Mouse (Mus musculus): ENCODE data around the gene Fopnl. TPM values are rescaled to one million over a fixed set of nuclear protein-coding genes. Genes with fewer than 3 reads are reported as not detected.

Fopnl gene
- polyA plus RNA-seq, 1 experiment from 2014 or later: 205 TPM

DNA sequence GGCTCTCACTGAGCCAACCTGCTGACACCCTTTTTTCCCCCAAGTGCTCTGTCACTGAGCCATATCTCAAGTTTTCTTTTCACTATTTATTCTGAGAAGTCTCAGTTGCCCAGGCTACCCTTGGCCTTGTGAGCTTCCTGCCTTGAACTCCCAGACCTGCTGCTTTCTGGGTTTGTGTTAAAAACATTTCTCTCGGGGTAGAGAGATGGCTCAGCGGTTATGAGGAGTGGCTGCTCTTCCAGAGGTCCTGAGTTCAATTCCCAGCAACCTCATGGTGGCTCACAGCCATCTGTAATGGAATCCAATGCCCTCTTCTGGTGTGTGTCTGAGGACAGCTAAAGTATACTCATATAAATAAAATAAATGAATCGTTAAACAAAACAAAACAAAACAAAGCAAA lies 35.0 kb upstream of the Fopnl start:
- no peak overlapping the region for H3K9ac ChIP-seq
- H3K4me2 ChIP-seq: no peak overlapping the region
- no peaks in the 10 kb centered on the region for H3K27me3 ChIP-seq
- no peaks in the 10 kb centered on the region for H3K9me3 ChIP-seq (replicated peaks)
- no peaks in the 10 kb centered on the region for H3K36me3 ChIP-seq (ENCODE audit: poor library complexity, severe bottlenecking)
- WGBS: 75% methylated on average over 3 of the region's 3 CpGs
- H3K27ac ChIP-seq: no peak overlapping the region
- H3K4me1 ChIP-seq: no peaks in the 10 kb centered on the region
- no peak overlapping the region for H3K4me3 ChIP-seq
- ATAC-seq: no peak

DNA sequence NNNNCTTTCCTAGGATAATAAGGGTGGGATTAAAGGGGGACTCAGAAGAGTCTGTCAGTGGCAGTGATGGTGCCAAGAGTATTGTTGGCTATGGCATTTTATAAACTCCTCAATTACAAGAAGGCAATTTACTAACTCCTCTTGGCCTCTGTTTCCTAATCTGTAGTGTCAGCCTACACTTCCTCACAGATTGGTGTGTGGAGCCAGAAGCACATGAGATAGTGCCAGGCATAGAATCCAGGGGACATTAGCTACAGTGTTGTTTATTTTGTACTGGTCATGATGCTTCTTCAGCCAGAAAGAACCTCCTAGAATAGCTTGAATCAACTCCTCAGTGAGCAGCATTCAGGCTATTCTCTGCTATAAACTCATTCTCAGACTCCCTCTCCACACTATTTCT lies 34.4 kb upstream of the Fopnl start:
- H3K27ac ChIP-seq: no peak overlapping the region
- H3K9me3 ChIP-seq (replicated peaks): no peaks in the 10 kb centered on the region
- H3K4me2 ChIP-seq: no peak overlapping the region
- H3K4me1 ChIP-seq: no peaks in the 10 kb centered on the region
- ATAC-seq: no peak
- H3K4me3 ChIP-seq: no peak overlapping the region
- H3K27me3 ChIP-seq: no peaks in the 10 kb centered on the region
- no peak overlapping the region for H3K9ac ChIP-seq
- H3K36me3 ChIP-seq (ENCODE audit: poor library complexity, severe bottlenecking): no peaks in the 10 kb centered on the region

DNA sequence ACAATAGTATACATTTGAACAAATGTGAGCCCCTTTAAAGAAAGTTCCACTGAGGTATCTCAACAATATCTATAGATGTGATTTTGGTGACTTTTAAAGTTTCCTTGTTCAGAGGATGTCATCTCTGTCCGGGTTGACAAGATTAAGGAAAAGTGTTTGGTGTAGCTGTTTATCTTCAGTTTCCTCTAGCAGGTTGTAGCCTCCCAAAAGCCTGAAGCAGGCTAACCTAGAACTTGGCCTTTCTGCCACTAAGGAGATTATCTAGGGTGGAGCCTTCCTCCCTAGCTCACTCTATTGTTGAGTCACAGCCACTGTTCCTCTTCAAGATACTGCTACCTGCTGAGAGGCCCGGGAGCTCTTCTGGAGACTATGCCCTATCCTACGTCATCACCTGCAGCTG lies 27.8 kb upstream of the Fopnl start:
- no peaks in the 10 kb centered on the region for H3K9me3 ChIP-seq (replicated peaks)

DNA sequence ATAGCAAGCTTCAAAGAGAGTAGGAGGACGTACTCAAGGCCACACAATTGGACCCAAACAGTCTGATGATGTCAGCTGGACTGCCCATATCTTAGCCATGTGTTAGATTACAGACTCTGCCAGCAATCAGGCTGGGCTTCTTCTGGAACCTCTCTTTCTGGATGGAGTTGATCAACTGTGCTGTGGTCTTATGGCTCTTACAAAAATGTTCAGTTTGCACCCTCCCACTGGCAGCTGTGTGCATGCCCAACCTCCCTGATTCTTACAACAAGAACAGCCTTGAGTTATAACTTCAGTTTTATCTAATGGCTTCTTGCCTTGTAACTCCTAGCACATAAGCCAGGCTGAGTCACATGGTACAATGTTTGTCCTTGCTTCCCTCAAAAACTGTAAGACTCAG lies 11.0 kb upstream of the Fopnl start:
- Histone ChIP-seq H3K27ac (no peak overlapping the region), H3K9ac (no peak overlapping the region), H3K36me3 (ENCODE audit: poor library complexity, severe bottlenecking) (no peaks in the 10 kb centered on the region), H3K4me2 (no peak overlapping the region), H3K9me3 (replicated peaks) (no peaks in the 10 kb centered on the region), H3K4me3 (no peak overlapping the region), H3K27me3 (no peaks in the 10 kb centered on the region), H3K4me1 (no peaks in the 10 kb centered on the region)
- no peak for ATAC-seq
- WGBS: 77% methylated on average over 1 of the region's 1 CpGs

More for the DNA sequence above, 27.8 kb upstream of the Fopnl start:
- H3K4me3 ChIP-seq: no peak overlapping the region
- H3K4me2 ChIP-seq: no peak overlapping the region
- H3K36me3 ChIP-seq (ENCODE audit: poor library complexity, severe bottlenecking): no peaks in the 10 kb centered on the region
- H3K27me3 ChIP-seq: no peaks in the 10 kb centered on the region
- no peak overlapping the region for H3K27ac ChIP-seq
- 61% methylated on average over 3 of the region's 3 CpGs for WGBS
- no peak overlapping the region for H3K9ac ChIP-seq
- ATAC-seq: no peak
- H3K4me1 ChIP-seq: no peaks in the 10 kb centered on the region

DNA sequence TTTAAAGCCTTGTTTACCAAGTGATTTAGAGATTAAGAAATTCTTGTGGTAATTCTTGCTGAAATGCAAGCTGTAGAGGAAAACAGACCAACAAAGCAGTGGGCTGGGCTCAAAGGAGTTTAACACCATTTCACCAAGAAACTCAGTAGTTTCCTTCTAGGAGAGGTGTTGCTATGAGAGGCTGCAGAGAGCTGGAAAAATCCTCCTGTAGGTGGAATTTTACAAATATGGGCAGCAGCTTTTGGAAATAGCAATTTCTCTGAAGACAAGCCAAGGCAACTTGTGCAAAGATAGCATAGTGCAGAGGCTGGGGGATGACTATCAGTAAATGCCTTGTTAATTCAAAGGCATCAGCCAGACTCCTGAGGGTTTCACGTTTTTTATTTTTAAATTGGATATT lies 3.3 kb upstream of the Fopnl start:
- Histone ChIP-seq H3K9me3 (replicated peaks) (no peaks in the 10 kb centered on the region), H3K4me1 (peaks cover 10% of the 10 kb centered on the region), H3K4me3 (no peak overlapping the region), H3K27ac (no peak overlapping the region), H3K4me2 (no peak overlapping the region), H3K36me3 (ENCODE audit: poor library complexity, severe bottlenecking) (no peaks in the 10 kb centered on the region), H3K9ac (no peak overlapping the region), H3K27me3 (peaks cover 4% of the 10 kb centered on the region)
- WGBS: 69% methylated on average over 1 of the region's 1 CpGs
- ATAC-seq: no peak

DNA sequence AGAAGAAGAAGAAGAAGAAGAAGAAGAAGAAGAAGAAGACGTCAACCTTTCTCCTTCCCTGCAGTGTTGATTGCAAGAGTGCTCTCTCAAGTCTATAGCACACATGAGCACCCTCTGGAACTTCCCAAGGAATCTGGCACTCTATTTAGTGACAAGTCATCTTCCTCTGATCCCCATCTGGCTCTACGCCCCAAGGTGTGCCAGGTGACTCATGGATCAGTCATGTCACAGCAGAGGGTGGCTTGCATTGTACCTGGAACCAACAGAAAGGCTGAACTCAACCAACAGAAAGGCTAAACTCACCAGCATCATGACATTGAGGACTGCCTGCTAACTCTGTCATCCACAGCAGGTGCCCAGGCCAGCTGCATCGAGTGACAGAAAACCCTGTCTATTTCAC lies 2.5 kb upstream of the Fopnl start:
- Histone ChIP-seq H3K4me1 (peaks cover 13% of the 10 kb centered on the region), H3K27me3 (peaks cover 4% of the 10 kb centered on the region), H3K4me3 (no peak overlapping the region), H3K36me3 (ENCODE audit: poor library complexity, severe bottlenecking) (no peaks in the 10 kb centered on the region), H3K4me2 (no peak overlapping the region), H3K9ac (no peak overlapping the region), H3K27ac (no peak overlapping the region), H3K9me3 (replicated peaks) (no peaks in the 10 kb centered on the region)
- ATAC-seq: no peak
- 87% methylated on average over 3 of the region's 3 CpGs for WGBS

DNA sequence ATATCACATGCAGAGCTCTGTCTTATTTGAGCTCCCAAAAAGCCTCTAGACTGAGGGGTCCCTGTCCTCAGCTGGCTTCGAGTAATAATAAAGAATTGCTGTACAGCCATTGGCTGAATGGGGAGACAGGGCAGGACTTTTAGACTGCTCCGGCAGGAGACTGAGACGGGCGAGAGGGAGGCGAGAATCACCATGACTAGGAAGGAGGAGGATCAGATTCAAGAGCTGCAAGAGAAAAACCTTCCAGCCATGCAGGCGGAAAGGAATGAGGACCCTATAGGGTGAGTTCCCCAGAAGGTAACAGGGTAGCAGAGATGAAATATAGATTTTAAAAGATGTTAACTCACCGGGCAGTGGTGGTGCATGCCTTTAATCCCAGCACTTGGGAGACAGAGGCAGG lies 4.3 kb downstream of the Fopnl start:
- 94% methylated on average over 7 of the region's 7 CpGs for WGBS

DNA sequence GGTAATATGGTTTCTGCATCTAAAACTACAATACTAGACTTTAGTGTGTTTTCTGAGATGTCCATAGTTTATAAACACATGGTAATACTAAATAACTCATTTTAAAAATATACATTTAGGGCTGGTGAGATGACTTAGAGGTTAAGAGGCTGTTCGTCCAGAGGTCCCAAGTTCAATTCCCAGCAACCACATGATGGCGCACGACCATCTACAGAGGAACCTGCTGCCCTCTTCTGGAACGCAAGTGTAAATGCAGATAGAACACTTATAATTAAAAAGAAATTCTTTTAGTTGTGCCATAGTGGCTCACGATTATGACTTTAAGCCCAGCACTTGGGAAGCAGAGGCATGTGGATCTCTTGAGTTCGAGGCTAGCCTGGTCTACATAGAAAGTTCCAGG lies 5.8 kb downstream of the Fopnl start:
- no peaks in the 10 kb centered on the region for H3K9me3 ChIP-seq (replicated peaks)
- WGBS: 49% methylated on average over 6 of the region's 6 CpGs
- H3K4me1 ChIP-seq: peaks cover 15% of the 10 kb centered on the region
- H3K9ac ChIP-seq: no peak overlapping the region
- H3K27ac ChIP-seq: no peak overlapping the region
- H3K27me3 ChIP-seq: no peaks in the 10 kb centered on the region
- ATAC-seq: no peak
- H3K4me3 ChIP-seq: no peak overlapping the region
- peaks cover 66% of the 10 kb centered on the region for H3K36me3 ChIP-seq (ENCODE audit: poor library complexity, severe bottlenecking)
- no peak overlapping the region for H3K4me2 ChIP-seq

More for the DNA sequence above, 4.3 kb downstream of the Fopnl start:
- Histone ChIP-seq H3K9ac (no peak overlapping the region), H3K27me3 (no peaks in the 10 kb centered on the region), H3K4me1 (peaks cover 16% of the 10 kb centered on the region), H3K27ac (no peak overlapping the region), H3K4me2 (no peak overlapping the region), H3K36me3 (ENCODE audit: poor library complexity, severe bottlenecking) (peaks cover 53% of the 10 kb centered on the region), H3K9me3 (replicated peaks) (no peaks in the 10 kb centered on the region), H3K4me3 (no peak overlapping the region)
- ATAC-seq: no peak

DNA sequence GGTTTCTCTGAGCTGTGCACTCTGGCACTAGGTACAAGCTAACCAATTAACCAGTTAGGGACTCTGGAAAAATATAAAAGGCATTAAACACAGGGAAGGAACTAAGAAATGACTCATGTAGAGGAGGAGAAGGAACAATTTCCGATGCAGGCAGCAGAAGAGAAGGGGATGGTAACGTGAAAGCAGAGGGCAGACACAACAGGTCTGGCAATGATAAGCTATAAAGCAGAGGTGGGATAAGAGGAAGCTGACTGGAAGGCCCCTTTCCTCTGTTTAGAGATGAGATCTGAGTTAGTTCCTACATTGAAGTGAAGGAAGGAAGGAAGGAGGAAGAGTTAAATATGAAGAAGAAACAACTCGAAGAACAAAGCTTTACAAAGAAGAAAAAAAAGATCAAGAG lies 7.4 kb downstream of the Fopnl start:
- Histone ChIP-seq H3K36me3 (ENCODE audit: poor library complexity, severe bottlenecking) (peaks cover 73% of the 10 kb centered on the region), H3K9ac (no peak overlapping the region), H3K4me3 (no peak overlapping the region), H3K9me3 (replicated peaks) (no peaks in the 10 kb centered on the region), H3K27me3 (no peaks in the 10 kb centered on the region), H3K27ac (no peak overlapping the region), H3K4me2 (no peak overlapping the region), H3K4me1 (peaks cover 4% of the 10 kb centered on the region)
- no peak for ATAC-seq
- WGBS: 84% methylated on average over 3 of the region's 3 CpGs

DNA sequence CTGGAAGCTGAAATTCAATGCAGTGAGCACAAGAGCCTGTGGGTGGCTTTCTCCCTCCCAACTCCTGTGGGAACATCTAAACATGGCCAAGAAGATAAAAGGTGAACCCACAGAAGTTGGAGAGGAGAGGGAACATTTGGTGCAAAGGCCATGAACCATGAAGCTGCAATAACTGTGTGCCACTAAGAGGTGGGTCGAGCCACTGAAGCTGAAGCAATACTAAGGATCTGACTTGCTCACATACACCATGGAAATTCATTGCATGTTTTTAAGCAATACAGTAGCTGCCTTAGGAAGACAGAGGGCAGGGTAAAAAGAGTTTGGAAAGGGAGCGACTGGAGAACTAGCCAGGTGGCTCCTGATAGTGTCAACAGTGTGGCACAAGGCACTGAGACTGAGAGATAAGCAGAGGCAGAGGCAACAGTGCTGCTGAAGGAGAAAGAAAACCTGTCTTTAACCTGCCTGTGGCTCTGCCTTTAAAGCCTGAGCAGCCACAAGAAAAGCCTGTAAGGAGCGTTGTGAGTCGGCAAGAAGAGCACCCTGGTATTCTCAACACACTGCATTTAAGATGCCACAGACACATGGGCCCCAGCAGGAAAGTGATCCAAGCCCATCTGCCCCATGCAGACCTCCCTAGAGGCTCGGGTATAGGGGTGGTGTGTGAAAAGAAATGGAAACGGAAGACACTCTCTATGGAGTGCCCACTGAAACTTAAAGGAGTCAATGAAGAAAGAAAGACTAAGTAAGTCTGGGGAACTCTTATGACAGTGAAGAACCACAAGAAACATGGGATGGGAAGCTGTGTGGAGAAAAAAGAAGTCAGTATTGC lies 8.7 kb downstream of the Fopnl start:
- H3K4me3 ChIP-seq: no peak overlapping the region
- ATAC-seq: no peak
- no peak overlapping the region for H3K9ac ChIP-seq
- H3K36me3 ChIP-seq (ENCODE audit: poor library complexity, severe bottlenecking): peaks cover 80% of the 10 kb centered on the region
- WGBS: 90% methylated on average over 6 of the region's 6 CpGs
- no peaks in the 10 kb centered on the region for H3K9me3 ChIP-seq (replicated peaks)
- no peaks in the 10 kb centered on the region for H3K27me3 ChIP-seq
- no peaks in the 10 kb centered on the region for H3K4me1 ChIP-seq
- no peak overlapping the region for H3K27ac ChIP-seq
- H3K4me2 ChIP-seq: no peak overlapping the region

DNA sequence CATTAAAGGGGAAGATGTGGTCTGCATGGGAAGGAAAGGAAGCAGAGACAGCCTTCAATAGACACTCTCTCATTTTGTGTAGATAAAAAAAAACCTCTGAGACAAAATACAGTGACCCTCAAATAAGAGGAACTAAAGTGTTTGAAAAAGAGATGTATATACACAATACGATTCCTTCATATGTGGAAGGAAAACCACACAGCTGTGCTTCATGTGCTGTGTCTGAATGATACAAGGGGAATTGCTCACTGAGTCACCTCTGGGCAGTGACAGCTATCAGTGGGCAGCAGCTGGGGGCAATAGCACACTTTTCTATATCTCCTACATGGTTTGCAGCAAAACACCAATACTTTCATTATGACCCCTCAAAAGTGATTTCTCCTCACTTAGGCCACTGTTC lies 9.8 kb downstream of the Fopnl start:
- no peaks in the 10 kb centered on the region for H3K9me3 ChIP-seq (replicated peaks)
- no peak overlapping the region for H3K4me3 ChIP-seq
- H3K4me2 ChIP-seq: no peak overlapping the region
- H3K27me3 ChIP-seq: no peaks in the 10 kb centered on the region
- H3K36me3 ChIP-seq (ENCODE audit: poor library complexity, severe bottlenecking): peaks cover 78% of the 10 kb centered on the region
- H3K9ac ChIP-seq: no peak overlapping the region
- no peaks in the 10 kb centered on the region for H3K4me1 ChIP-seq
- WGBS: 100% methylated on average over 1 of the region's 1 CpGs
- no peak for ATAC-seq
- H3K27ac ChIP-seq: no peak overlapping the region

DNA sequence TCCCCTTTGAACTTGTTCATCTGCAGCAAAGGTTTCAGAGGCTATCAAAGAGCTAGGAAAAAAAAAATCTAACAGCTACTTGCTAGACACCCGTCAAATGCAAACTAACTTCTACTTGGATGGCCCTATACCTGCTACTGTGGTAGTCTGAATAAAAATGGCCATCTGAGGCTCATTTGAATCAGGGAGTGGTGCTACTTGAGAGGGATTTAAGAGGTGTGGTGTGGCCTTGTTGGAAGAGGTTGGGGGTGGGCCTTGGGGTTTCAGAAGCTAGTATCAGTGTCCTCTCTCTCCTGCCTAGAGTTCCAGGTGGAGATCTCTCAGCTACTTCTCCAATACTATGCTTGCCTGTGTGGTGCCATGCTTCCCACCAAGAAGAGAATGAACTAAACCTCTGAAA lies 10.8 kb downstream of the Fopnl start:
- Histone ChIP-seq H3K36me3 (ENCODE audit: poor library complexity, severe bottlenecking) (peaks cover 78% of the 10 kb centered on the region), H3K4me2 (no peak overlapping the region), H3K9me3 (replicated peaks) (no peaks in the 10 kb centered on the region), H3K4me3 (no peak overlapping the region), H3K4me1 (no peaks in the 10 kb centered on the region), H3K9ac (no peak overlapping the region), H3K27me3 (no peaks in the 10 kb centered on the region), H3K27ac (no peak overlapping the region)
- 96% methylated on average over 1 of the region's 1 CpGs for WGBS
- ATAC-seq: no peak

DNA sequence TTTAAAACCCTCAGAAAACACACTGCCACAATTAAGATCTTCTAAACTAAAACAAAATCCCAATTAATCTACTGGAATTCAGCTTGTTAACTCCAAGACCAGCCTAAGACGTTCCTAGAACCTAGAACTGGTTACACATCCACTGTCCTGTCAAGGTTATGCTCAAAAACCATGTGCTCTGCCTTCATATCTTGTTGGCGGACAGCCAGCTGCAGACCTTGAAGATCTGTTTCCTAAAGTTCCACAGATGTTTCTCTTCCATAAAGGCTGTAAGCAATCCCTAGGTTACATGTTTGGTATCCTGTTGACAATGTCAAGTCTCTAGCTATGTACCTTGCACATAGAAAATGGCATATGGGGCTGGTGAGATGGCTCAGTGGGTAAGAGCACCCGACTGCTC lies 12.4 kb downstream of the Fopnl start:
- Histone ChIP-seq H3K4me3 (no peak overlapping the region), H3K27ac (no peak overlapping the region), H3K4me1 (no peaks in the 10 kb centered on the region), H3K36me3 (ENCODE audit: poor library complexity, severe bottlenecking) (peaks cover 81% of the 10 kb centered on the region), H3K27me3 (no peaks in the 10 kb centered on the region), H3K9me3 (replicated peaks) (no peaks in the 10 kb centered on the region), H3K9ac (no peak overlapping the region), H3K4me2 (no peak overlapping the region)
- WGBS: 90% methylated on average over 3 of the region's 3 CpGs
- ATAC-seq: no peak
